Mouse (Mus musculus): ENCODE results near the gene Tymp. TPM values are rescaled to one million over a fixed set of nuclear protein-coding genes. Genes with fewer than 3 reads are reported as not detected.

Gene Tymp
- polyA plus RNA-seq, 1 experiment: 2.9 TPM

GRCm38 (mm10) chr15:89322670-89323522 is 53.9 kb downstream of the Tymp start, which contains the start of gene Adm2:
Gene Adm2, plus strand, starts transcription at chr15:89322720.
- whole genome bisulfite sequencing: 58% methylated on average over 26 of the region's 26 CpGs
- Histone ChIP-seq H3K27me3 (ENCODE audit: control insufficient read depth, insufficient read depth, low read length) (peaks cover 1% of the 10 kb centered on the region; the same call in 1 of the 2 replicates), H3K4me3 (ENCODE audit: extremely low read depth, insufficient read depth, insufficient read length) (no peak within 1 kb of the TSS), H3K27ac (ENCODE audit: insufficient read depth, low read length) (no peak within 1 kb of the TSS), H3K36me3 (ENCODE audit: control insufficient read depth, insufficient read depth, low read length) (no peaks in the 10 kb centered on the region), H3K4me1 (ENCODE audit: control insufficient read depth, insufficient read depth, insufficient read length) (no peaks in the 10 kb centered on the region)
- no peak for DNase-seq (ENCODE audit: low read depth in 1 of 2, low spot score in 2 of 2)
- TF ChIP-seq CTCF (IDR thresholded peaks at IDR 0.05; ENCODE audit: extremely low read depth, insufficient read depth, insufficient read length, insufficient replicate concordance) (no peak), POLR2A (IDR thresholded peaks at IDR 0.05; ENCODE audit: low read depth, low read length) (no peak)

Other genes with a start within 250 kb of the Tymp start
- gene Hdac10, start 248.3 kb downstream of the Tymp start, polyA plus RNA-seq (2012; rRNA removed): 76.2 and 86.8 TPM in 2 replicates
- 3.7 and 3.9 TPM in 2 replicates for gene Mapk12, start 236.3 kb downstream of the Tymp start, polyA plus RNA-seq (2012; rRNA removed)
- 29.0 and 35.1 TPM in 2 replicates for gene Mapk11, start 227.4 kb downstream of the Tymp start, polyA plus RNA-seq (2012; rRNA removed)
- 89.4 and 96.8 TPM in 2 replicates for gene Plxnb2, start 196.3 kb downstream of the Tymp start, polyA plus RNA-seq (2012; rRNA removed)
- gene Dennd6b, start 180.5 kb downstream of the Tymp start, polyA plus RNA-seq (2012; rRNA removed): 25.2 and 30.8 TPM in 2 replicates
- gene Ppp6r2, start 165.5 kb downstream of the Tymp start, polyA plus RNA-seq (2012; rRNA removed): 120 and 255 TPM in 2 replicates
- 320 and 349 TPM in 2 replicates for gene Sbf1, start 61.7 kb downstream of the Tymp start, polyA plus RNA-seq (2012; rRNA removed)
- 3.5 and 6.5 TPM in 2 replicates for gene Adm2, start 54.3 kb downstream of the Tymp start, polyA plus RNA-seq (2012; rRNA removed)
- gene Miox, start 42.6 kb downstream of the Tymp start, polyA plus RNA-seq (2012; rRNA removed): 0.31 and 1.4 TPM in 2 replicates
- 51.5 and 53.6 TPM in 2 replicates for gene Lmf2, start 21.4 kb downstream of the Tymp start, polyA plus RNA-seq (2012; rRNA removed)
- 113 and 131 TPM in 2 replicates for gene Ncaph2, start 21.3 kb downstream of the Tymp start, polyA plus RNA-seq (2012; rRNA removed)
- gene Sco2, start 3.2 kb downstream of the Tymp start, polyA plus RNA-seq (2012; rRNA removed): 26.6 and 28.4 TPM in 2 replicates
- gene Odf3b, start 2.2 kb upstream of the Tymp start, polyA plus RNA-seq (2012; rRNA removed): 1.5 and 1.6 TPM in 2 replicates
- 0.02 TPM in 1 of 2 replicates, not detected in the other for gene Klhdc7b, start 7.9 kb upstream of the Tymp start, polyA plus RNA-seq (2012; rRNA removed)
- gene Syce3, start 33.5 kb upstream of the Tymp start, polyA plus RNA-seq (2012; rRNA removed): not detected in 2 replicates
- 1.7 and 1.8 TPM in 2 replicates for gene Cpt1b, start 48.8 kb upstream of the Tymp start, polyA plus RNA-seq (2012; rRNA removed)
- 0.75 and 0.82 TPM in 2 replicates for gene C730034F03Rik, start 52.5 kb upstream of the Tymp start, polyA plus RNA-seq (2012; rRNA removed)
- 2.0 and 2.2 TPM in 2 replicates for gene Gm44502, start 52.7 kb upstream of the Tymp start, polyA plus RNA-seq (2012; rRNA removed)
- gene Chkb, start 52.9 kb upstream of the Tymp start, polyA plus RNA-seq (2012; rRNA removed): 62.6 and 72.1 TPM in 2 replicates
- 0.02 TPM in 1 of 2 replicates, not detected in the other for gene Mapk8ip2, start 76.9 kb upstream of the Tymp start, polyA plus RNA-seq (2012; rRNA removed)
- gene Arsa, start 100.4 kb upstream of the Tymp start, polyA plus RNA-seq (2012; rRNA removed): 31.3 and 31.5 TPM in 2 replicates
- 24.6 and 26.2 TPM in 2 replicates for gene Shank3, start 122.6 kb upstream of the Tymp start, polyA plus RNA-seq (2012; rRNA removed)
- 0.79 and 1.1 TPM in 2 replicates for gene Acr, start 191.3 kb upstream of the Tymp start, polyA plus RNA-seq (2012; rRNA removed)
- gene Rabl2, start 214.9 kb upstream of the Tymp start, polyA plus RNA-seq (2012; rRNA removed): 2.9 and 3.1 TPM in 2 replicates